10 mouse cellular contexts compared by ENCODE assay signal in genomic region chr10:60371596-60372386, GRCm38 (mm10). TPM values are rescaled to one million over a fixed set of nuclear protein-coding genes. Genes with fewer than 3 reads are reported as not detected.
DNase-seq lines count a peak whose midpoint lies in the region; ATAC-seq and TF ChIP-seq lines count a peak whose summit lies in the region.
"Had no signal": no experiment of that assay in that cellular context is flagged by ENCODE, and none has a peak within 500 bp of the region (broad histone marks: within the 10 kb centered on the region; RNA-seq: fewer than 3 reads in every experiment).

No protein-coding gene starts in this region.

- no peak overlapping the region for H3K9ac ChIP-seq in kidney, embryonic 16.5 days (replicated peaks; ENCODE audit: low read length)
- H3K9ac ChIP-seq: limb, embryonic 15.5 days had no signal

- peak overlapping the region; percentile 48 for H3K4me3 ChIP-seq in bone marrow macrophage, adult 2 months (ENCODE audit: insufficient read depth, low read length)
- no peak overlapping the region for H3K4me3 ChIP-seq in kidney, embryonic 16.5 days (ENCODE audit: low read length)
- H3K4me3 ChIP-seq: limb, embryonic 15.5 days had no signal

- peaks cover 86% of the 10 kb centered on the region for H3K4me1 ChIP-seq in bone marrow macrophage, adult 2 months (ENCODE audit: control insufficient read depth, insufficient read depth, low read length)
- H3K4me1 ChIP-seq in kidney, embryonic 16.5 days (ENCODE audit: insufficient read depth, low read length) = peaks cover 8% of the 10 kb centered on the region

- no peaks in the 10 kb centered on the region for H3K36me3 ChIP-seq in kidney, embryonic 16.5 days (ENCODE audit: insufficient read depth, low read length)
- H3K36me3 ChIP-seq: limb, embryonic 15.5 days had no signal

- H3K27me3 ChIP-seq in kidney, embryonic 16.5 days (ENCODE audit: insufficient read depth, low read length) = no peaks in the 10 kb centered on the region
- H3K27me3 ChIP-seq: limb, embryonic 15.5 days had no signal

- 74% methylated on average over 5 of the region's 5 CpGs for WGBS in kidney, embryonic 16.5 days

- no peak for TF ChIP-seq POLR2A in bone marrow macrophage, adult 2 months (IDR thresholded peaks at IDR 0.05; ENCODE audit: borderline replicate concordance, low read depth, low read length)

- TF ChIP-seq CTCF in bone marrow macrophage, adult 2 months (IDR thresholded peaks at IDR 0.05; ENCODE audit: low read depth, low read length) = no peak

- H3K27ac ChIP-seq in bone marrow macrophage, adult 2 months (ENCODE audit: insufficient read depth, low read depth, low read length) = peak overlapping the region; percentile 99
- no peak overlapping the region for H3K27ac ChIP-seq in kidney, embryonic 16.5 days (ENCODE audit: low read length)
- H3K27ac ChIP-seq: kidney, postnatal 0 days; limb, embryonic 15.5 days had no signal

- H3K4me2 ChIP-seq in kidney, embryonic 16.5 days (replicated peaks; ENCODE audit: low read depth, low read length) = no peak overlapping the region
- H3K4me2 ChIP-seq: limb, embryonic 15.5 days had no signal

- no peaks in the 10 kb centered on the region for H3K9me3 ChIP-seq in kidney, embryonic 16.5 days (ENCODE audit: low read length)
- H3K9me3 ChIP-seq: limb, embryonic 15.5 days had no signal

- DNase-seq in layer of hippocampus, adult 11-12 months (ENCODE audit: low spot score) = peak; percentile 40
- DNase-seq in layer of hippocampus, adult 9-10 months (ENCODE audit: low spot score) = no peak
- peak; percentile 64 for DNase-seq in lung, postnatal 36 days
- DNase-seq in thymus, postnatal 10 days (ENCODE audit: low spot score in 2 of 2) = peak; percentile 51 to 63
- DNase-seq in retina, embryonic 14.5 days (ENCODE audit: low spot score) = no peak
- no peak for DNase-seq in kidney, adult 18-20 months

- ATAC-seq in kidney, embryonic 16.5 days (ENCODE audit: low FRiP score, low TSS enrichment) = no peak

RNA-seq across cellular contexts. Expression of gene Vsir, which starts 25.1 kb away (rescaled TPM):
- 536 and 666 TPM in 2 replicates for polyA plus RNA-seq in bone marrow macrophage, adult 2 months (2012; ENCODE audit: insufficient read depth, insufficient read length, missing spikeins)
- 3.9 and 4.2 TPM in 2 replicates for polyA plus RNA-seq in kidney, embryonic 16.5 days (2015; fragmentation: Nextera tagmentation; extraction: Ambion mirVana)

RNA-seq across cellular contexts. Expression of gene Gm17455, which starts 27.7 kb away (rescaled TPM):
- polyA plus RNA-seq in bone marrow macrophage, adult 2 months (2012; ENCODE audit: insufficient read depth, insufficient read length, missing spikeins) = not detected in 2 replicates
- polyA plus RNA-seq in kidney, embryonic 16.5 days (2015; fragmentation: Nextera tagmentation; extraction: Ambion mirVana) = 0.40 and 0.81 TPM in 2 replicates

Comparison
In these comparisons a context has a peak if more than half of its experiments do, and no peak if none do; other contexts are left out.
1. DNase-seq: peak in layer of hippocampus, adult 11-12 months (single experiment), lung, postnatal 36 days (single experiment) and thymus, postnatal 10 days (2 of 2); none in layer of hippocampus, adult 9-10 months (single experiment), retina, embryonic 14.5 days (single experiment) and kidney, adult 18-20 months (single experiment).
2. RNA of gene Vsir, which starts 25.1 kb away (polyA plus RNA-seq): 536 to 666 TPM in bone marrow macrophage, adult 2 months; 3.9 to 4.2 TPM in kidney, embryonic 16.5 days; every median in the first group is over 100 times any median in the second.